Mouse (Mus musculus): ENCODE measurements at regions not wholly inside any gene's neighbourhood (a gene's known extent, or its start where the extent isn't known, plus 50 kb on each side); places are given as distances from the start of the nearest gene placed in this dataset.

DNA sequence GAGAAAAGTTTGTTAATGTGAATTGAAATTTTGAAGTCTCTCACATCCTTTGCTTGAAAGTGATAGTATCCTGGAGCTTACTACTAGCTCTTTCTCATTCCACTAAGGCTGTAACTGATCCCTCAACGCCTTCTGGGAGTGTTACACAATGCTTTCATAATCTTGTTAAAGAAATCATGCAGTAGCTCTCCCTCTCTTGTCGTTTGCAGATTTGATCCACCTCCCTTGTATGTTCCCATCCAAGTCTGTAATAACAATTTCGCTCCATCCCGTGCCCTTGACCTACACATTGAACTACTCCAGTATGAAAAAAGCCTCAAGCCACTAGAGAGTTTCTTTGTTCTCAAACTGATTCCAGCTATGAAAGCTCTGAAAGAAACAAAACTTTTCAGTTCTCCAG is 63.9 kb upstream of the Fibin start:
- intact Hi-C loops (cut with DNase I) = no loop called here
- peak overlapping the region; percentile 38; the same call in 1 of the 2 replicates for H3K27ac ChIP-seq
- DNase-seq = no peak

DNA sequence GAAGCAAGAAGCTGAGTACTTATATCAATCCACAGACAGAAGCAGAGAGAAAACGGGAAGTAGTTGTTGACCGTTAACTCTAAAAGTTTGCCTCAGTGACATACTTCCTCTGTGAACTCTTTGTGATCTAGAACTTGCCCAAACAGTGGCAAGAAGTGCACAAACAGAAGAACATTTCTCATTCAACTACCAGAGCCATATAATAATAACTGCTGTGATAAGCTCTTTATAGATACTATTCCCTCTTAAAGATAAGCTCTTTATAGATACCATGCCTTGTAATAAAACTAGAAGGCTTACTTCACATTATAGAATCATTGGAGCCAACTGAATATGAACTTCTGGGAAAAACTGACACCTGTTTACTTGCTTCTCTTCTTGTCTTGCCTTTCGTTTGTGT is 89.7 kb upstream of the Fibin start:
- DNase-seq = no peak
- no peak overlapping the region for H3K27ac ChIP-seq
- intact Hi-C loops (cut with DNase I) = no loop called here
- H3K4me3 ChIP-seq = no peak overlapping the region
- TF ChIP-seq CTCF (IDR thresholded peaks at IDR 0.05) = no peak

More for the DNA sequence above, 63.9 kb upstream of the Fibin start:
- no peak overlapping the region for H3K4me3 ChIP-seq
- TF ChIP-seq CTCF (IDR thresholded peaks at IDR 0.05) = no peak

DNA sequence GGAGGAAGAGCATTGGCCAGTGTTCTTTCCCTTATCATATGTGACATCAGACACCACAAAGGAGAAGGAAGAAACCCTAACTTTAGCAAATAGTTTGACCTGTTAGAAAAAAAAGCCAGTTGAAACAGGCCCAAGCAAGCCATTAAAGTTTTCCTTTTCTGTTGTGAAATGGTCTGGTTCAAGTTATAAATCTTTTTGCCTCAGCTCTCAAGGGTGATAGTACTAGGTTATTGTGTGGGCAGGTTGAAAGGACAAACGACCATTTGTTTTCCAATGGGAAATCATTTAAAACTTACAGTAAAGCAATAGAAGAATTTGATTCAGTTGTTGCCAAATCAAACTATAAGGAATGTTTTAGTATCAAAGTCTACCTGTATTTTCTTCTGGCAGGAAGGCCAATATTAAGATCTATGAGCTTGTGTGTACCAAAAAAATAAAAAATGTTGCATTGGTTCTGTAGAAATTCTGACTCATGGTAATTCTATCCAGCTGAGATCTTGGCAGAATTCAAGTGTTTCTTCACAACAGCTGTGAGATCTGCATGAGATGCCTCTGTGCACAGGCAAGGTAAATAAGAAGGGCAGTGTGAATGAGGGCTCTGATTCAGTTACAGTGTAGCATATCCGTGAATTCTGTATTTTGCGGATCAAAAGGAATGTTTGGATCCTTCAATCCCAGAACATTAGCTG is 109.5 kb upstream of the Fibin start:
- DNase-seq = no peak
- intact Hi-C loops (cut with DNase I) = no loop called here
- no peak for TF ChIP-seq CTCF (IDR thresholded peaks at IDR 0.05)
- H3K4me3 ChIP-seq = no peak overlapping the region
- no peak overlapping the region for H3K27ac ChIP-seq

DNA sequence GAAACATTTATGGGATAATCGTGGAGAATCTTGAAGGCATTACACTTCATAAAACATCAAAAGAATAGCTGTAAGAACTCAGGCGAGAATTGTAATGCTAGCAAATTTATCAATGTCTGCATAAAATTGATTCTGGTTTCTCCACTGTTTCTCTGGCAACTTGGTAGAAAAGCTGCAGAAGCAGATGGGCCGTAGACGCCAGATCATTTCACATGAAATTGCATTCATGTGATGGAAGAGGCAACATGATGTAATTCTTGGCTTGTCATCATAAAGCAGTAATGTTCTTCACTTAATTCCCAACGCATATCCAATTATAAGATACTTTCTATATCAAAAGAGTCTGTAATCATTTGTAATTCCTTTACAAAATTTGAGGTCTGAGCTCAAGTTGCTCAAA is 113.6 kb upstream of the Fibin start:
- no peak for DNase-seq
- no peak for TF ChIP-seq CTCF (IDR thresholded peaks at IDR 0.05)
- Histone ChIP-seq H3K4me3 (no peak overlapping the region), H3K27ac (no peak overlapping the region)
- intact Hi-C loops (cut with DNase I) = no loop called here

DNA sequence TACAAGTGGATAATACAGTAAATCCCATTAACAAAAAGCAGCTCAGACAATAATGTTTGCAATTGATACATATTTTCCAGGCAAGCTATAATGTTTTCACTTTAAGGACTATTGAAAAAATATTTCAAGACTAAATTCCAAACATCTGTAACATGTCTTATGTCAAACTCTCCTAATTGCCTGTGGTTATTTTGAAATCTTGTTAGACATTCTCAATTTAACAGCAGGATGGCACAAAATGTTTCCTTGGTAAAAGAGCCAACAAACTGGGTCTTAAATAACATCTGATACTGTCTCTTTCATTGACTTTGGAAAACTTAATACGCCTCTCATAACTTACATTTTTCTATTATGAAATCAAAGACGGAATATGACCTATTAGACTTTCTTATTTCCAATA is 115.8 kb upstream of the Slc5a12 start:
- H3K27ac ChIP-seq = no peak overlapping the region
- intact Hi-C loops (cut with DNase I) = no loop called here
- no peak overlapping the region for H3K4me3 ChIP-seq
- no peak for TF ChIP-seq CTCF (IDR thresholded peaks at IDR 0.05)
- DNase-seq = no peak

DNA sequence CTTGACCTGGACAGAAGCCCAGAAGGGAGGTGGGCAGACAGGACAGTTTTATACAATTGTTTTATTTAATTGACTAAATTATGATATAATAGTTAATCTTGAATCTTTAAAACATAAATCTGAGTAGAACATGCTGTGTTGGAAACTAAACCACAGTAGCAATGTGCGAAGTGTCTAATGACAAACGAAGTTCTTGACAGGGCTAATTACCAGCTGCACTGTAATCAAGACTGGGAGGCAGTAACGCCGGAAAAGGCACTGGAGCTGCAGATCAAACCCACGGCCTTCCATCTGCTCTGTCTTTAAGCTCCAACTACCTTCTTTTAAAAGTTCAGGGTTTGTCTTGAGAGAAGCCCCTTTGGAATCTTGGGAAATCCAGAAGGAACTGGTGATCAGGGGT is 110.9 kb upstream of the Slc5a12 start:
- no peak for TF ChIP-seq CTCF (IDR thresholded peaks at IDR 0.05)
- intact Hi-C loops (cut with DNase I) = no loop called here
- Histone ChIP-seq H3K4me3 (no peak overlapping the region), H3K27ac (peak overlapping the region; percentile 63)
- no peak for DNase-seq

DNA sequence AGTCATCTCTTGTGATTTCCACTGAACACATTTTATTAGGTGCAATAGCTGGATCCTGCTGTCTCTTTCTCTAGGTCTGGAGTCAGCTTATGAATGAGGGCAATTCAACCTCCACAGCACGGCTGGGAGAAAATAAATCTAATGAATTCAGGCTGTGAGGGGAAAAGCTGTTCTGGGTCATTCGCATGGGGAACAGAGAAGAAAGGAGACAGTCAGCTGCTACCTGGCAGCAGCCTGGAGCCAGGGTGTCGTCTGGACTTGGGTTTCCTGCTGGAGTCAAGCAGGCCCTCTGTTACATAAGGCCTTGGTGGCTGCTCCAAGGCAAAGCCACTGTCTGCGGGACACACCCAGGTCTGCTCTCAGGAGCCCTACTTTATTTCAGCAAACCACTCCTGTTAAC is 110.4 kb upstream of the Slc5a12 start:
- Histone ChIP-seq H3K27ac (peak overlapping the region; percentile 63), H3K4me3 (no peak overlapping the region)
- DNase-seq = peak; percentile 58
- intact Hi-C loops (cut with DNase I) = no loop called here
- no peak for TF ChIP-seq CTCF (IDR thresholded peaks at IDR 0.05)

DNA sequence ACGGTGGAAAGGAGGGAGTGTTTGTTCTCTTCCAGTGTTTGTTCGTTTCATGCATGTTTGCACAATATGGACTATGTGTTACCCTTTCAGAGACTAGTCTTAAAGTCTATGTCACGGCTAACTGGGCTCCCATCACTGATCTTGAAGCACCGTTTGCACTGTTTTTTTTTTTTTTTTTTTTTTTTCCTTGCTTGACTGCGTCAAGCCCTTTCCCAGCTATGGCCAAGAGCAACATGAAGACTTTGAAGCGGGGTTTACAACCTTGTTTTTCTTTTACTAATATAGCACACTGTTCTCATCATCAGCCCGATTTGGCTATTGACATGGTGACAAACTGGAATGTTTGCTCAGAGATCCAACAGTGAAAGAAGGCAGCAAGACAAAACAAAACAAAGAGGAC is 109.1 kb upstream of the Slc5a12 start:
- no peak for DNase-seq

DNA sequence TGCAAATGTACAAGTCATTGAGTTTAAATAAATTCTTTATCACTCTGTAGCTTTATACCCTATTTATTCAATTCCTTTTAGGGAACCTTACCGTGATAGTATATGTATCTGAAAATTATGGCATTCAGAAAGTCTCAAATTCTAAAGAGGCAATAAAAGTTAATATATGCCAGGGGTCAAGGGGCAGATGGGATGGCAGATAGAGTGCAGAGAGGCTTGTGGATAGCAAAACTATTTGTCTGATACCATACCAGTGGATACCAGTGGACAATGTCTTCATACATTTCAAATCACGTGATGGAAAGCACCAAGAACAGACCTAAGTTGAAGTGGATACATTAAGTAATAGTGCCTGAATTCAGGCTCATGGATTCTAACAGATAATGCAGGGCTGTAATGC is 95.3 kb upstream of the Slc5a12 start:
- intact Hi-C loops (cut with DNase I) = no loop called here
- no peak overlapping the region for H3K4me3 ChIP-seq
- no peak for TF ChIP-seq CTCF (IDR thresholded peaks at IDR 0.05)
- H3K27ac ChIP-seq = no peak overlapping the region
- DNase-seq = no peak

More for the DNA sequence above, 109.1 kb upstream of the Slc5a12 start:
- Histone ChIP-seq H3K4me3 (no peak overlapping the region), H3K27ac (peak overlapping the region; percentile 63; the same call in 1 of the 2 replicates)
- no peak for TF ChIP-seq CTCF (IDR thresholded peaks at IDR 0.05)
- intact Hi-C loops (cut with DNase I) = no loop called here

DNA sequence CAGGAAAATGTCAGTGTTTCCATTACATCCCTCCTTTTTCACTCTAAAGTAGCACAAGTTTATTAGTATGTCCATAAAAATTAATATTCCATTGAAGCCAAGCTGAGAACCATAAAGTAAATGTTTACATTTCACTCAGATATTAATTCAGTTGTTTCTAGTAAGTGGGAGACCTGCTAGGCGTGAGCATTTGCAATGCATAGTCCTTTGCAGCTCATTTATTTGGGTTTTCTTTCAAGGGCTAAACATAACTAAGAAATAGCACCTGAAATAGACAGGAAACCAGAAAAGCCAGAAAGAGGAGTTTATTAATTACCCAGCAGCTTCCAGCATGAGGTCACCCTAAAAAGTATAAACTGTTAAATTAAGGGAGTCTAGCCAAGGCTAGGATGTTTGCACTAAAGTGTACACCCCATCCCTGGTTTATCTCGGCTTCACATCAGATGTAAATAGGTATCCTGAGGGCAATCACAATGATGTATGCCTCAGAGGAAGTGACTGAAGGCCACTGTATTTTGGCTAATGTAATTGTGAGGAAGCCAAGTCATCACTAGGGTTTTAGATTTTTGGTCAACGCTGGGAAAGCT is 88.8 kb upstream of the Slc5a12 start:
- intact Hi-C loops (cut with DNase I) = no loop called here
- Histone ChIP-seq H3K27ac (no peak overlapping the region), H3K4me3 (no peak overlapping the region)
- no peak for DNase-seq
- TF ChIP-seq CTCF (IDR thresholded peaks at IDR 0.05) = no peak

DNA sequence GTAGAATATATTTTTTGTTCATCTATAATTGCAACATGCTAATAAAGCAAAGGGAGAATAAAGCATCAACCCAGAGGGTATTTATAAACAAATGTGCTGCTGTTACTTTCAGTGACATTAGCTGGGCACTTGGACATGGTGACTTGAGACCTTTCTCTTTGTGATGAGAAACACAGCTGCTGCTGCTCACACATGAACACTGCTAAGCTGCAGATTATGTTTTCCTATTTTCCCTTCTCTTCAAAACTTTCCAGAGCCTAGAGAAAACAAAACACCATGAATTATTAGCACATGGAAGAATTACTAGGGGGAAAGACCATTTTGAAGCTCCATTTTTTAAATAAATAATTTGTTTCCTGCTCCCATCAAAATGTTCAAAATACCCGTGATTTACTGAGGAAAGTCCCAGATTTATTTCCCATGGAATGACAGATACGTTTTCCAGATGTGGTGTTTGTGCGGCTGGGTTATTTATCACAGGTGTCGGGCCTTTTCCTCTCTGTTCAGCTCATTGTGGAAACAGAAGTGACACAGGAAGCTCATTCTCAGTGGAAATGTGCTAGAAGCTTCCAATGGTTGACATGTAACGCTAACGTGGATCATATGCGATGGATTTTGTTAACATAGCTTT is 73.8 kb upstream of the Slc5a12 start:
- intact Hi-C loops (cut with DNase I) = no loop called here
- Histone ChIP-seq H3K4me3 (no peak overlapping the region), H3K27ac (no peak overlapping the region)
- TF ChIP-seq CTCF (IDR thresholded peaks at IDR 0.05) = no peak
- DNase-seq = no peak

DNA sequence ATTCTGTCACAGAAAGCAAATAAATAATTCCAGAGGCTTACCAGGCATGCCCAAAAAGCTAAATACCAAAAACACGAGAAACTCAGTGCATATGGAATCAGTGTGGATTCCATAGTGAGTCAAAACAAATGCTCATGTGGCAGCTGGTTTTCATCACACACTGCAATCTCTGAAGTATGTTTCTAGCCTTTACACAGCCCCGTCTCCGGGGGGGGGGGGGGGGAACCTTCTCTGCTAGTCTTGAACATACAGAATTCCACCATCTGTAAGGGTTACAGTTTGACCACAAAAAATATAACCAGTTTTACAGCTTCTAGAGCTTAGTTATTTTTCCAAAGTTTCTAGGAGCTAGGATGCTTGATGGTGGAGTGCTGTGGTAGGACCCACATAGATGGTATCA is 68.9 kb upstream of the Slc5a12 start:
- no peak for DNase-seq
- TF ChIP-seq CTCF (IDR thresholded peaks at IDR 0.05) = no peak
- H3K4me3 ChIP-seq = no peak overlapping the region
- intact Hi-C loops (cut with DNase I) = no loop called here
- H3K27ac ChIP-seq = no peak overlapping the region

DNA sequence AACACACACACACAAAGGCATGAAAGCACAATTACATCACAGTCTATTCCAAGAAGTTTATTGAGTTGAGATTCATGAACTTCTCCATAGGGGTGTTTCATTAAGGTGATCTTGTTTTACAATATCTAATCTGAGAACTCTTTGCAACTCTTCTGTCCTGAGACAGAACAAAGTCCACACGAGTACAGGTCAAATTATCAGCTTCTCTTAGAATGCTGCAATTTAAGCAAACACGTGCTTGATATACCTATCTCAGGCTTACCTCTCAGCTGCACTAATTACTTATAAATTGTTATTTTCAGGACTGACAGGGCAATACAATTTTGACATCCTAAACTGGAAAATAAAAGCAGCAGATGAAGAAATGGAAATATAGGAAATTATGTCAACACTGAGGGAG is 57.0 kb upstream of the Slc5a12 start:
- no peak overlapping the region for H3K27ac ChIP-seq
- intact Hi-C loops (cut with DNase I) = no loop called here
- TF ChIP-seq CTCF (IDR thresholded peaks at IDR 0.05) = no peak
- no peak overlapping the region for H3K4me3 ChIP-seq
- DNase-seq = no peak

Measured in gastrocnemius, adult 2 months (tissue).